Mouse (Mus musculus): ENCODE results near the gene Glis3.

GRCm38 (mm10) chr19:28477326-28477863, 202.5 kb downstream of the Glis3 start:
- no peak for TF ChIP-seq EP300 (IDR thresholded peaks at IDR 0.05; ENCODE audit: low read depth)
- no peak for TF ChIP-seq CTCF (IDR thresholded peaks at IDR 0.05; ENCODE audit: low read depth)
